Mouse (Mus musculus) lung, embryonic 16.5 days (tissue): ENCODE results near the gene Mtmr2. TPM values are rescaled to one million over a fixed set of nuclear protein-coding genes. Genes with fewer than 3 reads are reported as not detected.

Source experiments
- ATAC-seq: fragments of 200-750 bp; cut with Nextera tagmentation; 2 replicates; pipeline ENCODE4 v1.8.0; 2017; ENCODE audit warnings: low read depth, mild to moderate bottlenecking, moderate library complexity
- H3K27ac ChIP-seq: fragments of 300-500 bp; sonication (generic); 2 replicates; pipeline ENCODE4 v1.5.1; 2014; ENCODE audit warnings: mild to moderate bottlenecking, control low read depth, low read length
- H3K27me3 ChIP-seq: fragments of 300-500 bp; sonication (generic); 2 replicates; pipeline ENCODE4 v1.6.1; 2014; ENCODE audit warnings: low read depth, low read length, mixed read lengths; ENCODE audit not compliant: control insufficient read depth, insufficient read depth
- H3K36me3 ChIP-seq: fragments of 300-500 bp; sonication (generic); 2 replicates; pipeline ENCODE4 v1.6.1; 2014; ENCODE audit warnings: low read length; ENCODE audit not compliant: control insufficient read depth, insufficient read depth
- H3K4me1 ChIP-seq: fragments of 300-500 bp; sonication (generic); replicated peaks from 2 replicates; pipeline ENCODE4 v1.6.1; 2014; ENCODE audit warnings: low read length, mixed read lengths; ENCODE audit not compliant: control insufficient read depth, insufficient read depth
- H3K4me2 ChIP-seq: fragments of 300-500 bp; sonication (generic); 2 replicates; pipeline ENCODE4 v1.6.1; 2014; ENCODE audit warnings: low read depth, low read length, control low read depth
- H3K4me3 ChIP-seq: fragments of 300-500 bp; sonication (generic); 2 replicates; pipeline ENCODE4 v1.5.1; 2014; ENCODE audit warnings: mild to moderate bottlenecking, low read length, control low read depth
- H3K9ac ChIP-seq: fragments of 300-500 bp; sonication (generic); 2 replicates; pipeline ENCODE4 v1.6.1; 2014; ENCODE audit warnings: low read length, control low read depth
- H3K9me3 ChIP-seq: fragments of 300-500 bp; sonication (generic); 2 replicates; pipeline ENCODE4 v1.6.1; 2016; ENCODE audit warnings: low read length; ENCODE audit not compliant: control insufficient read depth
- WGBS: fragments of 180-500 bp; shearing (Covaris S2); extraction: QIAGEN DNeasy Blood & Tissue Kit; methylation state at CpG from one replicate; pipeline ENCODE4 v1.1.7; 2014; 5-methylcytosine and 5-hydroxymethylcytosine counted together
- polyA plus RNA-seq: library from polyadenylated mRNA; unstranded; fragments of >200 nt; fragmentation: Nextera tagmentation; extraction: Ambion mirVana; gene quantifications from 2 replicates; pipeline ENCODE4 v1.2.1, GENCODE M21; 2015

Mtmr2 gene
- polyA plus RNA-seq, 1 experiment from 2014 or later: 88.3 TPM

DNA sequence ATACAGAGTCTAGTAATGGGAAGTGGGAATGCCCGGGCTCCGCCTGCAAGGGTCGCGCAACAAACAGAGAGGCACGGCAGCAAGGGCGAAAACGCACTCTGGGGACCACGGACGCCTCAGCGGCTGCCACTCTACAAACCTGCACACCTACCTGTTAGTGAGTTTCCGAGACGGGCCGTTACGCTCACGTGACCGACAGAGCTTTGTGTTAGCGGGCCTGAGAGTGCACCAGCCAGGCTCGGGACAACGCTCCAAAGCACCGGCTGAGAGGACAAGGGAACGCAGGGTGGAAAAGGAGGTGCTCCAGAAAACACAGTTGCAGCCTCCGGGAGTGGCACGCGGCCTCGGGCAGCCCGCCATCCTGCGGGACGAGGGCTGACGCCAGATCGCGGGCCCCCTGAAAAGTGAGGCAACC lies 78.2 kb downstream of the Mtmr2 start:
- WGBS: under 1% methylated on average over 31 of the region's 31 CpGs

GRCm38 (mm10) chr9:13826832-13827405 lies 78.7 kb downstream of the Mtmr2 start, which contains the start of gene Cep57:
Gene Cep57, minus strand, starts transcription at chr9:13827107.
- peak within 1 kb of the TSS; percentile 96 for H3K9ac ChIP-seq
- ATAC-seq: peak; percentile 91
- peaks cover 7% of the 10 kb centered on the region for H3K36me3 ChIP-seq
- H3K4me2 ChIP-seq: peak within 1 kb of the TSS; percentile 86
- H3K4me1 ChIP-seq: peaks cover 16% of the 10 kb centered on the region
- H3K27me3 ChIP-seq: no peaks in the 10 kb centered on the region
- WGBS: under 1% methylated on average over 44 of the region's 44 CpGs
- peak within 1 kb of the TSS; percentile 98 for H3K27ac ChIP-seq
- no peaks in the 10 kb centered on the region for H3K9me3 ChIP-seq
- peak within 1 kb of the TSS; percentile 85 for H3K4me3 ChIP-seq

More for the DNA sequence above, 78.2 kb downstream of the Mtmr2 start:
- peak overlapping the region; percentile 78 for H3K4me2 ChIP-seq
- peak overlapping the region; percentile 85 for H3K4me3 ChIP-seq
- H3K27ac ChIP-seq: peak overlapping the region; percentile 98
- peaks cover 16% of the 10 kb centered on the region for H3K4me1 ChIP-seq
- H3K27me3 ChIP-seq: no peaks in the 10 kb centered on the region
- H3K36me3 ChIP-seq: peaks cover 7% of the 10 kb centered on the region
- no peaks in the 10 kb centered on the region for H3K9me3 ChIP-seq
- peak; percentile 8 for ATAC-seq
- peak overlapping the region; percentile 96 for H3K9ac ChIP-seq

- peak within 1 kb of the TSS; percentile 86 for H3K4me2 ChIP-seq
- ATAC-seq: peak; percentile 93
Measured at GRCm38 (mm10) chr9:13827406-13828086, 79.3 kb downstream of the Mtmr2 start, which contains the start of gene Fam76b. Gene Fam76b, plus strand, starts transcription at chr9:13827716.

DNA sequence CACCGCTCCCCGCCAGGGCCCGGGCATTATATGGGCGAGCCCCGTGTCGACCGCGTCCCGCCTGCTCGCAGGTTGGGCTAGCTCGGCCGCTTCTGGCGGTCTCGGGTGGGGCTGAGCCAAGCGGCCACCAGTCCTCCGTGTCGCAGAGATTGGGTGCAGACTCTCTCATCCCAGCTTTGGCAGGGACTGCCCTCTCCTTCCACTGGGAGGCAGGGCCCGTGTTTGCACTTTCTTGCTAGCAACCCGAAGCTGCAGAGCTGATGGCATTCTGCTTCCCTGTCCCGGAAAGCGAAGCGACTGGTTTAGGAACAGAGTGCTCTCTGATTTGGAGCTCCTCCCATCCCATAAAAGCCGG lies 79.9 kb downstream of the Mtmr2 start:
- ATAC-seq: peak; percentile 21
- H3K9ac ChIP-seq: peak overlapping the region; percentile 95
- peaks cover 14% of the 10 kb centered on the region for H3K36me3 ChIP-seq
- peaks cover 16% of the 10 kb centered on the region for H3K4me1 ChIP-seq
- H3K9me3 ChIP-seq: no peaks in the 10 kb centered on the region
- H3K4me3 ChIP-seq: peak overlapping the region; percentile 85
- peak overlapping the region; percentile 96 for H3K27ac ChIP-seq
- no peaks in the 10 kb centered on the region for H3K27me3 ChIP-seq
- peak overlapping the region; percentile 86 for H3K4me2 ChIP-seq
- WGBS: under 1% methylated on average over 23 of the region's 23 CpGs

More at GRCm38 (mm10) chr9:13827406-13828086, 79.3 kb downstream of the Mtmr2 start, which contains the start of gene Fam76b:
- Histone ChIP-seq H3K4me3 (peak within 1 kb of the TSS; percentile 85), H3K4me1 (peaks cover 16% of the 10 kb centered on the region), H3K27ac (peak within 1 kb of the TSS; percentile 98), H3K27me3 (no peaks in the 10 kb centered on the region), H3K9me3 (no peaks in the 10 kb centered on the region), H3K36me3 (peaks cover 11% of the 10 kb centered on the region), H3K9ac (peak within 1 kb of the TSS; percentile 96)
- WGBS: under 1% methylated on average over 63 of the region's 67 CpGs

DNA sequence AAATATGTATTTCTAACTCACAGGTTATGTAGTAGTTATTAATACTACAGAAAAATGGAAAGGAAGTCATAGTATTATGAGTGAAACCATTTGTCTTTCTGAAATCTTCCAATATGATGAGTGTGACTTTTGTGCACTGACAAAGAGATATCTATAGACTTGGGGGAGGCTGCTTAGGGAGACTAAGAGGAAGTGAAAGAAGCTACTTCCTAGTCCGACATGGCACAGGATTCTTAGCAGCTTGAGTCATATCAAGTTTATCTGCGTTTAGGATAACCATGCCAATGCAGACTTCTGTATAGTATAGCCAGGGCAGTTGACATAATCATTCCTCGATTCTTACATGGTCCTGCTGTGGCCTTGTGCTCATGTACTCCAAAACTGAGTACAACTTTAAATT lies 87.0 kb downstream of the Mtmr2 start:
- H3K4me2 ChIP-seq: no peak overlapping the region
- no peak overlapping the region for H3K4me3 ChIP-seq
- peaks cover 55% of the 10 kb centered on the region for H3K36me3 ChIP-seq
- 73% methylated on average over 3 of the region's 3 CpGs for WGBS
- H3K27ac ChIP-seq: no peak overlapping the region
- no peak for ATAC-seq
- H3K9me3 ChIP-seq: no peaks in the 10 kb centered on the region
- no peaks in the 10 kb centered on the region for H3K4me1 ChIP-seq
- H3K27me3 ChIP-seq: no peaks in the 10 kb centered on the region
- H3K9ac ChIP-seq: no peak overlapping the region

- H3K9me3 ChIP-seq: no peaks in the 10 kb centered on the region
- no peak overlapping the region for H3K27ac ChIP-seq
- ATAC-seq: no peak
- no peak overlapping the region for H3K9ac ChIP-seq
- no peak overlapping the region for H3K4me3 ChIP-seq
- no peaks in the 10 kb centered on the region for H3K4me1 ChIP-seq
- no peak overlapping the region for H3K4me2 ChIP-seq
- 54% methylated on average over 2 of the region's 2 CpGs for WGBS
- H3K27me3 ChIP-seq: no peaks in the 10 kb centered on the region
- peaks cover 61% of the 10 kb centered on the region for H3K36me3 ChIP-seq
Measured at GRCm38 (mm10) chr9:13836726-13837125, 88.5 kb downstream of the Mtmr2 start.

DNA sequence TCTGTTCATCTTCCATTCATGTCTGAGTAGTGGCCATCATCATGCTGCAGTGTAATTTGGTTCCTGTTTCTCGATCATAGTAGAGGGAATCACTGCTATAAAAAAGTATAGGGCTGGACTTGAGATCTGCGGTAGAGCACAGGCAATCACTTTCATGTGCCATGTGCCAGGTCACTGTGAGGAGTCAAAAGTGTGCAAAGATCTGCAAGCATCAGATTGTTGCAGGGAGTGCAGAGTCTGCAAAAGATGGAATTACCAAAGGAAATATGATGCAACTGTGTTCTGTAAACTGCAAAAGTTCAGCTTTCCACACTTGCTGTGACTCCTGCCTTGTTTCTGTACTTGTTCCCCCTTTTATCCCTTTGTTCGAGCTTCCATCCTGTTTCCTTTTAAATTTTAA lies 99.4 kb downstream of the Mtmr2 start:
- no peak overlapping the region for H3K9ac ChIP-seq
- no peak overlapping the region for H3K4me3 ChIP-seq
- no peaks in the 10 kb centered on the region for H3K4me1 ChIP-seq
- H3K27me3 ChIP-seq: no peaks in the 10 kb centered on the region
- H3K27ac ChIP-seq: no peak overlapping the region
- H3K4me2 ChIP-seq: no peak overlapping the region
- 79% methylated on average over 3 of the region's 3 CpGs for WGBS
- no peaks in the 10 kb centered on the region for H3K9me3 ChIP-seq
- peaks cover 14% of the 10 kb centered on the region for H3K36me3 ChIP-seq
- no peak for ATAC-seq

GRCm38 (mm10) chr9:13848481-13849480 lies 100.6 kb downstream of the Mtmr2 start:
- 71% methylated on average over 10 of the region's 10 CpGs for WGBS
- H3K4me2 ChIP-seq: no peak overlapping the region
- no peaks in the 10 kb centered on the region for H3K4me1 ChIP-seq
- no peak overlapping the region for H3K9ac ChIP-seq
- no peaks in the 10 kb centered on the region for H3K9me3 ChIP-seq
- ATAC-seq: peak; percentile 64; the same call in 1 of the 2 replicates
- no peak overlapping the region for H3K27ac ChIP-seq
- no peaks in the 10 kb centered on the region for H3K27me3 ChIP-seq
- H3K4me3 ChIP-seq: no peak overlapping the region
- peaks cover 9% of the 10 kb centered on the region for H3K36me3 ChIP-seq

DNA sequence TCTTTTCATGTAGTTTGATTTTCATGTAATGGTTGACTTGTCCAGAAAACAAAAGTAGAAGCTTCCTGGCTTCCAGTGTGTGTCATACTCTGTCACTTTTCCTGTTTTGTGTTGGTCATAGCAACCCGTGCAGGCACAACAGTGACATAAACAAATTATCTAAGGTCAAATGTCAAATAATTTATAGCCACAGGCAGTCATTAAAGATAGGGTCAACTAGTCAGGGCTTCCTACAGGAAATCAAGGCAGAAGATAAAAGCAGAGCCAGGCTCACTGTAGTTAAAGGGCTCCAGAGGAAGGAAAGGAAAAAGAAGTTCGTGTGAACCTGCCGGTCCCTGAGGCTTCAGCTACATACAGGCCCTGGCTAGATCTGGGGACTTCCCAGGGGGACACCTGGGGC lies 105.7 kb downstream of the Mtmr2 start:
- H3K4me2 ChIP-seq: no peak overlapping the region
- no peaks in the 10 kb centered on the region for H3K4me1 ChIP-seq
- no peak overlapping the region for H3K9ac ChIP-seq
- no peaks in the 10 kb centered on the region for H3K36me3 ChIP-seq
- H3K27ac ChIP-seq: no peak overlapping the region
- WGBS: 44% methylated on average over 3 of the region's 3 CpGs
- no peak overlapping the region for H3K4me3 ChIP-seq
- no peaks in the 10 kb centered on the region for H3K9me3 ChIP-seq
- H3K27me3 ChIP-seq: no peaks in the 10 kb centered on the region
- ATAC-seq: no peak
